Mouse (Mus musculus): ENCODE results near the gene Madd. TPM values are rescaled to one million over a fixed set of nuclear protein-coding genes. Genes with fewer than 3 reads are reported as not detected.

Gene Madd
- total RNA-seq, 2 experiments from 2014 or later = 222 to 228 TPM

DNA sequence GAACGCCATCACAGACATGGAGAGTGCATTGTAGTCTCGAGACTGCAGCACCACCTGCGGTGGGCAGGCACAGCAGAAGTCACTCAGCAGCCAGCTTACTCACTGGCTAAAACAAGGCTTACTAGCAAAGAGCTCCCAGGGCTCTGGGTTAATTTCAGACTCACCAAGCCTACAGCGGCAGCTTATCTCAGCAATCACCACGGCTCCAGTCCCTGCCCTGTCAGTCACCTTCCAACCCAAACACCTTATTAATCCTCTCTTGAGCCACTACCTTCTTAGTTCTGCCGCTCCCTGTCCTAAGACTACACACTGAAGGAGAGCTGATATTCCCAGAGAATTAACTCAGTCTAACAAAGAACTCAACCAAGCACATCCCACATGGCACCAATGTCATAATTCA is 7.4 kb downstream of the Madd start:
- no peak for DNase-seq (ENCODE audit: low spot score in 2 of 2)

GRCm38 (mm10) chr2:91175490-91175889 is 8.1 kb downstream of the Madd start:
- no peak for DNase-seq (ENCODE audit: low spot score in 2 of 2)

GRCm38 (mm10) chr2:91169587-91170322 is 13.9 kb downstream of the Madd start:
- DNase-seq (ENCODE audit: low spot score in 2 of 2) = no peak

DNA sequence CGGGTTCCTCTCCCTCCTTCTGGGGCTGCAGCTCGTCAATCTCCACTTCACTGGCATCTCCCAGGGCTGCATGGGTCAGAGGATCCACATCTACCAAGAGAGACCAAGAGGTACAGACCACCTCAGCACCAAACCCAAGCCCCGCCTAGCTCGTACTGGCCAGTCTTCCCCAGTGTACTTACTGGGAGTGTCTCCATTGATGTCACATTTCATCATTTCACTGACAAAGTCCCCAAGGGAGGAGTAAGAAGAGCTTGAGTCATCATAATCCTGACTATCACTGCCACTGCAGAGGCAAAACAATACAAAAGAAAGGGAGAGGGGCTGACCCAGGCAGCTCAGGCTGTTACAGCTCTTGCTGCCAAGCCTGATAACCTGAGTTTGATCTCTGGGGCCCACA is 16.0 kb downstream of the Madd start:
- no peak for DNase-seq (ENCODE audit: low spot score in 2 of 2)

- no peak for DNase-seq (ENCODE audit: low spot score in 2 of 2)
Observed at GRCm38 (mm10) chr2:91164991-91165390, 18.6 kb downstream of the Madd start.

DNA sequence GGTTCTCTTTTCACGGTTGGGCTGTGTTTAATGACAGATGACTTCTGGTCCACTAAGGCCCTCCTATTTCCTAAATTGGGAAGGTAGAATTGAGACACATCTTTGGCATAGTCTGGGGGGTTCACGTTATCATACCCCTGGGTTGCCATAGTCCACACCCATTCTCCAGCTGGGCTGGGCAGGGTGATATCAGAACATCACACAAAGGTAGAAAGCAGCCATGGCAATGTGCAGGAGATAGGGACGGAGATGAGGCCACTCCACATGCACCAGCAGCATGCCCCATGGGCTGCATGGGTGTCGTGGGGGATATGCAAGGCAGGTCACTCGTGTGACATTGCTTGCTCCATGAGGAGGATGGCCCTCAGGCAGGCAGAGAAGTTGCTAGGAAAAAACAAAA is 20.1 kb downstream of the Madd start:
- DNase-seq (ENCODE audit: low spot score in 2 of 2) = no peak

GRCm38 (mm10) chr2:91162952-91163351 is 20.7 kb downstream of the Madd start:
- no peak for DNase-seq (ENCODE audit: low spot score in 2 of 2)

DNA sequence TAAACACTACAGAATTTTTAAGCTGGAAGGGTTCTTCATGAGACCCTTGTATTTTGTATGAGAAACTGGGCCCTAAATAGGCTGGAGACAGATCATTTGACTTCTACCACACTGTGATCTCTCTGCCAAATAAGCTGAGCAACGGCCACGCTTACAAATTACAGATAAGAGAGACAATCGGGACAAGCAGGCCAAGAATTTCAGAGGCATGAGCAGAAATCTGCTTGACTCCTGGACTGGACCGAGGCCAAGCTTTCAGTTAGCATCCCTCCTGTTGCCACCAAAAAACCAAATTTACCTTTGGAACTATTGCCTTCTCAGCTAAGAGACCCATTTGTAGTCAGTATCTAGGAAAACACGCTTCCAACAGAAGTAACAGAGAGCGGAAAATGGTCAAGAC is 23.0 kb downstream of the Madd start:
- DNase-seq (ENCODE audit: low spot score in 2 of 2) = no peak

DNA sequence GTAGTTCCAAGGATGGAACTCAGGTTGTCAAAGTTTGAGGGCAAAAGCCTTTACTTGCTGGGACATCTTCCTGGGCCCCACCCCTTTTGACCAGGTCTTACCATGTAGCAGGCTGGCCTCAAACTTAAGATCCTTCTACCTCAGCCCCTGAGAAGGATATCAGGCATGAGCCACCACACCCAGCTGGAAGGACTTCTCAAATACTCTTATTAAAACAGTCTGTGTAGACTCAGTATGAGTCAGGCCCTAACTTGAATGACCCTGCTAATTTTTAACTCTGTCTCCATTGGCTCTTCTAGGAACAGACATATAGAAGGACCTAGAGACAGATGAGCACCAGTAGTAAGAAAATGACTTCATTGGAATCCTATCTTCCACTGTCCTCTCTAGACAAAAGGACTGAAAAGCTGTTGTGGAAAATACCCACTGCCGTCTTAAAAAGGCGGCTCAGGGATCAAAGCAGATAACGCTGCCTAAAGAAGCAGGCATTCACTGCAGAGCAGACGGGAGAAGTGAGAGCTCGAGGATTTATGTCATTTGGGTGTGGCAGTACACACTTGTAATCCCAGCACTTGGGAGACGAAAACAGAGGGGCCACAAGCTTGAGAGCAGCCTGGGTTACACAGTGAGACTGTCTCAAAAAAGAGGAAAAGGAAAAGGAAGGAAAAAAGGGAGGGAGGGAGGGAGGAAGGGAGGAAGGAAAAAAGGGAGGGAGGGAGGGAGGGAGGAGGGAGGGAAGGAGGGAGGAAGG is 26.5 kb downstream of the Madd start:
- no peak for DNase-seq (ENCODE audit: low spot score in 2 of 2)

GRCm38 (mm10) chr2:91154091-91154490 is 29.5 kb downstream of the Madd start:
- DNase-seq (ENCODE audit: low spot score in 2 of 2) = no peak

GRCm38 (mm10) chr2:91152885-91153377 is 30.7 kb downstream of the Madd start:
- no peak for DNase-seq (ENCODE audit: low spot score in 2 of 2)

DNA sequence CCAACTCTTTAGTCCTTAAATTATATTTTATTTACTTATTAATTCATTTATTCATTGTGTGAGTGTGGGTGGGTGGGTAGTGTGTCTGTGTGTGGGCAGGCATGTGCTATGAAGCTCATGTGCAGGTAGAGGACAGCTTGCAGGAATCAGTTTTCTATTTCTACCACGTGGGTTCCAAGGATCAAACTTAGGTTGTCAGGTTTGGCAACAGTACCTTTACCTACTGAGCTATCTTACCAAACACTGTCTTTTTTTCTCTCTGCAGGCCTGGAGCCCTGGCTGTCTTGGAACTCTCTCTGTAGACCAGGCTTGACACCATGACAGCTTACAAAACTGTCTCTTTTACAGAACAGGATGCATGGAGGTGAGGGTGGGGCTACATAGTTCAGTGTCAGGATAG is 32.3 kb downstream of the Madd start:
- DNase-seq (ENCODE audit: low spot score in 2 of 2) = no peak

DNA sequence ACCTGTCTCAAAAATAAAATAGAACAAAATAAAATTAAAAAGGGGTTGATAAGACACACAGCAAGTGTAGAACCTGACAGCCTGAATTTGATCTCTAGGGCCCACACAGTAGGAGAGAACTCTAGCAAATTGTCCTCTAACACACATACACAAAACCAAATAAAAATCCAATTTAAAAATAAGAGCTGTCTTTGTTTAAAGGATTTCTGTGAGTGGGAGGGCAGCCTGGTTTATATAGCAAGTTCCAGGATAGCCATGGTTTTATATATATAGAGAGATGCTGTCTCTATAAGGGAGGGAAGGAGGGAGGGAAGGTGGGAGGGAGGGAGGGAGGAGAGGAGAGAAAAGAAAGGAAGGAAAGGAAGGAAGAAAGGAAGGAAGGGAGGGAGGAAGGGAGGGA is 35.5 kb downstream of the Madd start:
- no peak for DNase-seq (ENCODE audit: low spot score in 2 of 2)

DNA sequence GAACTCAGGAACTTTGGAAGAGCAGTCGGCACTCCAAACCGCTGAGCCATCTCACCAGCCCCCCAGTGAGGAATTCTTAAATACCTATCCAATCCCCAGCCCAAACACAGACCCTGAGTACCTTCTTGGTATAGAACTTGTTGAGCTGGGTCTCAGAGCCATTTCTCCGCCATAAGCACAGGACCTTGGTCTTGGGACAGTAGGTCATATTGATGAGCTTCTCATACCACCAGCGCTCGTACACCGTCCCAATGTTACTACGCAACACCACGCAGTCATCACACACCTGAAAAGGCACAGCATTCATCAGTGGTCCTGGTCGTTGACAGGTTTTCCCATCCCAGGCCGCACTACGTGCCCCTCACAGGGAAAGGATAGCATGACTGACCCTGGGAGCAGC is 40.2 kb downstream of the Madd start:
- DNase-seq (ENCODE audit: low spot score in 2 of 2) = no peak

DNA sequence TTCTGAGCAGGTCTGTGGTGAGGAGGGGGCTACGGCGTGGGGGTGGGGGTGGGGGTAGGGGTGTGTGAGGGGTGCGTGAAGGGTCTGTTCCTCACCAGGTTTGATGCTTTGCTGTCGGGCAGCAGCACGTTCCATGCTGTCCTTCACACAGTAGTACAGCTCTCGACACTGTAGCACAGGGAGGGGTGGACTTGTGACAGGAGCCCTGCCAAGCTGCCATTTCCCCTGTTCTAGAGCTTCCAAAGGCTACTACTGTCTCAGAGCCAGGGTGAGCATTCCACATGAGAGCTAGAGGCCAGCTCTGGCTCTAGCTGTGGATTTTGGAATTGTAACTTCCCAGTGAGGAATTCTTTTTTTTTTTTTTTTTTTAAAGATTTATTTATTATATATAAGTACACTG is 40.7 kb downstream of the Madd start:
- DNase-seq (ENCODE audit: low spot score in 2 of 2) = no peak

DNA sequence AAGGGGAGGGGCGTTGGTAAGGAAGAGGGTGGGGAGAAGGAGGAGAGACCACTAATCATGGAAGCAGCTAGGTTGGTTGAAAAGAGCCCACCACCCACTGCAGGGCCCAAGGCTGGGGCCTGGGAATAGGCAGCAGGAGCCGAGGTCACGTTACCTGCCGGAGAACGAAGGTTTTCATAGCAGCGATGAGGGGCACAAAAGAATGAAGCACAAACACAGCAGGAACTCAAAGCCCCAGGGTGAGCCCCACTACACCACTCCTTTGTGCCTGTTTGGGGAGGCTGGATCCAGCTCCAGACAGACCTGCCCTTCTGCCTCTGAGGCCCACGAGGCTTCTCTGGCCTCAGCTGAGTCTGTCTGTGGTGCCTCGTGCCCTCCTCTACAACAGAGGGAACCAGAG is 43.9 kb downstream of the Madd start:
- no peak for DNase-seq (ENCODE audit: low spot score in 2 of 2)

DNA sequence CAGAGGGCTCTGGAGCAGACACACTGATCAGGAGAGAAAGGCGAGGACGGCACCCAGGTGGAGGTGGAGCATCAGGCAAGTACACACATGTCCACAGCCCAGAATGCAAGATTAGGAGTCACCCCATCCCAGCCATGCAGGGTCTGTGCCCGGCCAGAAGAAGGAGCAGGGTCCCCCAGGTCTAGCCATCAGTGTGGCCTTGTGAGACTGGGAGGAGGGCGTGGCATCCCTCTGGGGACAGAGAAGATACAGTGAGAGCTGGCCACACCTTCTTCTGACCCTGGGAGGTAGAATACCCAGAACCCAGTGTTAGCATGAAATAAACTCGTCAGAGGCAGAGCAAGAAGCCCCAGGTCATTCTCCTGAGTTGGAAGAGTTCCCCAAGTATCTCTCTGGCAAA is 44.3 kb downstream of the Madd start:
- no peak for DNase-seq (ENCODE audit: low spot score in 2 of 2)

DNA sequence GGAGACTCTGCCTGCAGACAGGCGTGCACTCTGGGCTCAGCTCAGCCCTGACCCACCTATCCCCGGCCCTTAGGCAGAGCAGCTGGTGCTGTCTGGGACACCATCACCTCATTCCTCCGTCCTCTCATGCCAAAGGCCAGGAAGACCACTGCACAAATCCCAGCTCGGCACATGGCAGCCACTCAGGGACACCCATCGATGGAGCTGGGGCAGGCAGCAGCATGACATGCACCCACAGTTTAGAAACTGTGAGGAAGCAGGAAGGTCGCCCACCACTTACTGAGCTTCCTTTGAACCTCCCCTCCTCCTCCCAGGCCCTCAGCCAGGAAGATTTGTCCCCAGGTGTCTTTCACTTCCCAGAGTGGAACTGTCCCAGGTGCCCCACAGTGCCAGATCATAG is 46.2 kb downstream of the Madd start:
- DNase-seq (ENCODE audit: low spot score in 2 of 2) = no peak

DNA sequence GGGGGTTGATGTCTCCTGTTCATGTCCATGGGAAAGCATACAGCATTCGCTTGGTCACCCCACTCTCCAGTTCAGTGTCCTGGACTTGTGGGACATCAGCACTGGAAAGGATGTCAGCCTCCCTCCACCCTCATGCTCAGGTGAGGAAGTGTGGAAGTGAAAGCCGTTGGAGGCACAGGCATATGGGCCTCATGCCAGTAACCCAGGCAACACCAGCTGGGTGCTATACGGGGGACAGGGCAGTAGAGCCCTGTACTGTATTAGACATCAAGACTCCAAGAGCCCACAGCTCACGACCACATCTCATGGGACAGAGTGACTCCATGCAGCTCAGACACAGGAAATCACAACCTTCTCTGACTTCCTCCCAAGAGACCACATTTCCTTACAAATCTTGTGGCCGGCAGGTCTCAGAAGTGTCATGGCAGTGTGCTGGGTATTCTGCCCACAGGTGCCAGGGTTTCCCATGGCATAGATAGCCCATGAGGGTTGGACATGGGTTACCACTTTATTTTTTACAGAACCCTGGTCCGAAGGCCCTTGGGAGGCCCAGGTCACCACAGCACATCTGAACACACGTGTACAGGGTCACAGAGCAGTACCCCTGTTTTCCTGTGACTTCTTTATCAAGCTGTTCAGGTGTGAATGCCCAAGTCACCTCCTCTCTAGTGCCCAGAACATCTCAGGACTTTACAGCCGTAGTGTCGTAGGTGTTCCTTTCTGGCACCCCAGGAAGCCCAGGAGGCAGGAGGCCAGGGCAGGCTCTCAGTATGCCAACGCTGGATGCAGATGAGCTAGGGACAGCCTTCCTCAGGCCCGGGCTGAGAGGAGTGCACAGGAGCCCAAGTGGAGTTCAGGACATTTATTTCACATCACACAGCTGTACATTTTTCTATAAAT is 46.9 kb downstream of the Madd start:
- DNase-seq (ENCODE audit: low spot score in 2 of 2) = no peak

DNA sequence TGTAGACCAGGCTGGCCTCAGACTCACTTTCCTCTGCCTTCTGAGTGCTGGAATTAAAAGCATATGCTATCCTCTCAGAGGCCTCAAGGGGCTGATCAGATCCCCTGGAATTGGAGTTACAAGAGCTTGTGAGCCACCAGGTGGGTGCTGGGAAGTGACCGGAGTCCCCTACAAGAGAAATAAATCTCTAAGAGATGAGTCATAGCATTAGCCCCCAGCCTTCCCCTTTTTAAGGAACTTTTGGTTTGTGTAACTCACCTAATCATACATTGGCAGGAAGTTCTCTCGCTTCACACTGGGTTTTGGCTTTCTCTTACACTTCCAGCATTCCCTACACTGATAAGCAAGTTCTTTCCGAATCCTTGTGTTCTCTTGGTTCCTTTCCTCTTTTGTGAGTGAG is 51.6 kb downstream of the Madd start:
- DNase-seq (ENCODE audit: low spot score in 2 of 2) = no peak

- no peak for DNase-seq (ENCODE audit: low spot score in 2 of 2)
Observed at GRCm38 (mm10) chr2:91131251-91131650, 52.4 kb downstream of the Madd start.

- no peak for DNase-seq (ENCODE audit: low spot score in 2 of 2)
Observed at GRCm38 (mm10) chr2:91130126-91130525, 53.5 kb downstream of the Madd start.

Measured in left cerebral cortex, adult 18-20 months (tissue).